Mouse (Mus musculus): ENCODE results near the gene Nfkbib. TPM values are rescaled to one million over a fixed set of nuclear protein-coding genes. Genes with fewer than 3 reads are reported as not detected.
A peak's percentile ranks its signal among the peaks of the same experiment; 100 is the strongest.

The Nfkbib gene
- polyA plus RNA-seq, 1 experiment from 2014 or later: 42.2 TPM

GRCm38 (mm10) chr7:28793834-28794233, 26.5 kb upstream of the Nfkbib start:
- Histone ChIP-seq H3K27me3 (ENCODE audit: insufficient read depth, low read length) (no peaks in the 10 kb centered on the region), H3K9me3 (replicated peaks; ENCODE audit: low read length) (no peaks in the 10 kb centered on the region), H3K4me3 (replicated peaks; ENCODE audit: low read depth, low read length) (no peak overlapping the region), H3K36me3 (ENCODE audit: insufficient read depth, low read length) (no peaks in the 10 kb centered on the region), H3K4me1 (replicated peaks; ENCODE audit: insufficient read depth, low read length) (peaks cover 12% of the 10 kb centered on the region; the same call in 1 of the 2 replicates), H3K9ac (ENCODE audit: low read depth, low read length) (no peak overlapping the region), H3K4me2 (ENCODE audit: low read length) (no peak overlapping the region), H3K27ac (no peak overlapping the region)
- DNase-seq (ENCODE audit: low spot score) (no peak), ATAC-seq (replicated peaks; ENCODE audit: low FRiP score, low read depth) (no peak)
- peak; percentile 55; the same call in 1 of the 2 replicates for TF ChIP-seq CTCF (IDR thresholded peaks at IDR 0.05; ENCODE audit: low read depth)
- WGBS: 42% methylated on average over 2 of the region's 2 CpGs

- ATAC-seq (replicated peaks; ENCODE audit: low FRiP score, low read depth) (no peak), DNase-seq (ENCODE audit: low spot score) (no peak)
- no peaks in the 10 kb centered on the region for H3K27me3 ChIP-seq (ENCODE audit: insufficient read depth, low read length)
- H3K9ac ChIP-seq (ENCODE audit: low read depth, low read length): no peak overlapping the region
- no peak overlapping the region for H3K27ac ChIP-seq
- H3K9me3 ChIP-seq (replicated peaks; ENCODE audit: low read length): no peaks in the 10 kb centered on the region
- no peak for TF ChIP-seq CTCF (IDR thresholded peaks at IDR 0.05; ENCODE audit: low read depth)
- WGBS: 74% methylated on average over 13 of the region's 14 CpGs
- no peak overlapping the region for H3K4me3 ChIP-seq (replicated peaks; ENCODE audit: low read depth, low read length)
- H3K4me2 ChIP-seq (ENCODE audit: low read length): no peak overlapping the region
- peaks cover 15% of the 10 kb centered on the region; the same call in 1 of the 2 replicates for H3K4me1 ChIP-seq (replicated peaks; ENCODE audit: insufficient read depth, low read length)
- H3K36me3 ChIP-seq (ENCODE audit: insufficient read depth, low read length): no peaks in the 10 kb centered on the region
Measured at GRCm38 (mm10) chr7:28792391-28793185, 25.3 kb upstream of the Nfkbib start.

DNA sequence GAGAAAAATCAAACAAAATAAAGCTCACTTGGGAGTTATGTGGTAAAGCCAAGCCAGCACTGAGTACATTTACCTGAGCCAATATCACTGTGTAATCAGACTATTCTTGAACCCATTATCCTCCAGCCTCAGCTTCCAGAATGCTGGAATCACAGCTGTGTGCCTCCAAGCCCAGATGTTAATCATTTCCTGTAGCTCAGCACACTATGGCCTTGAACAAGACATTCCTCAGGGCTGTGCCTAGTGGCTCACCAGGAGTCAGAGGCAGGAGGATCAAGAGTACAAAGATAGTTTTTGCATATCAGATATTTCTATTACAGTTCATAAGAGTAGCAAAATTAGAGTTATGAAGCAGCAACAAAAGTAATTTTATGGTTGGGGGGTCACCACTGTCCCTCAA, 24.4 kb upstream of the Nfkbib start:
- Histone ChIP-seq H3K9me3 (replicated peaks; ENCODE audit: low read length) (no peaks in the 10 kb centered on the region), H3K36me3 (ENCODE audit: insufficient read depth, low read length) (no peaks in the 10 kb centered on the region), H3K4me1 (replicated peaks; ENCODE audit: insufficient read depth, low read length) (peaks cover 11% of the 10 kb centered on the region; the same call in 1 of the 2 replicates), H3K27me3 (ENCODE audit: insufficient read depth, low read length) (no peaks in the 10 kb centered on the region), H3K27ac (no peak overlapping the region), H3K9ac (ENCODE audit: low read depth, low read length) (no peak overlapping the region), H3K4me3 (replicated peaks; ENCODE audit: low read depth, low read length) (no peak overlapping the region), H3K4me2 (ENCODE audit: low read length) (no peak overlapping the region)
- TF ChIP-seq CTCF (IDR thresholded peaks at IDR 0.05; ENCODE audit: low read depth): no peak
- ATAC-seq (replicated peaks; ENCODE audit: low FRiP score, low read depth): no peak
- DNase-seq (ENCODE audit: low spot score): no peak

DNA sequence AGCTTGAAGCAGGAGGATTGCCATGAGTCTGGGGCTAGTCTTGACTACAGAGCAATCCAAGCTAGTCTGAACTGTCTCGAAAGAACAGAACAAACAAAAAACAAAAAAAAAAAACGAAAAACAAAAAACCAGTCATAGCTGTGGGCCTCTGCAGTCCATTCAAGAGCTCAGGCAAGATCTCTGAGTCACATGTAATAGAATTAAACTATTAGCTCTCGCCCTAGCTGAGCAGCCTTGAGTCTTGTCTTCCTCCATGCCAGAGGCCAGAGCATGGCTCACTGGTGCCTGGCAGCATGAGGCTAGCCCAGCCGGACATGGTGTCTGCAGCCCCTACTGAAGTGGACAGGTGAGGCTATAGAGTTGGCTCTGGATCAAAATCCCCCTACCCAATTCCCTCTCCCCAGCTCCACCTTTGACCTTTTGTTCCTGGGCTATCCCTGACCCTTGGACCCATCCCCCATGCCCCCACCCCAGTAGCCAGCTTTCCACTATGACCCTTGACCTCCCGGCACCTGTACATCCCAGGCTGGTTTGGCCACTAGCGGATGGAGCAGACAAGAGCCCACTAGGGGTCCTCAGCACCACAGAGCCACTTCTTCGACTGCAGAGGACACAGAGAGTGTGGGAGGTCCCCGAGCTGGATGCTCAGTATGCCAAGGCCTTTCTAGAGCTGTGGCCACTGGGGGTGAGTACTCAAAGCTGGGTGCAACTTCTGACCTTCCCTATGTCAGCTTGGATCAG, 22.9 kb upstream of the Nfkbib start:
- Histone ChIP-seq H3K36me3 (ENCODE audit: insufficient read depth, low read length) (no peaks in the 10 kb centered on the region), H3K27ac (peak overlapping the region; percentile 19; the same call in 1 of the 2 replicates), H3K9me3 (replicated peaks; ENCODE audit: low read length) (no peaks in the 10 kb centered on the region), H3K4me3 (replicated peaks; ENCODE audit: low read depth, low read length) (no peak overlapping the region), H3K4me1 (replicated peaks; ENCODE audit: insufficient read depth, low read length) (peaks cover 6% of the 10 kb centered on the region; the same call in 1 of the 2 replicates), H3K4me2 (ENCODE audit: low read length) (no peak overlapping the region), H3K27me3 (ENCODE audit: insufficient read depth, low read length) (no peaks in the 10 kb centered on the region), H3K9ac (ENCODE audit: low read depth, low read length) (no peak overlapping the region)
- TF ChIP-seq CTCF (IDR thresholded peaks at IDR 0.05; ENCODE audit: low read depth): peak; percentile 69
- 0 out of 2 replicates have a peak, but pooled peaks have one; percentile 38 for ATAC-seq (replicated peaks; ENCODE audit: low FRiP score, low read depth)
- DNase-seq (ENCODE audit: low spot score): peak; percentile 61
- 52% methylated on average over 8 of the region's 8 CpGs for WGBS

DNA sequence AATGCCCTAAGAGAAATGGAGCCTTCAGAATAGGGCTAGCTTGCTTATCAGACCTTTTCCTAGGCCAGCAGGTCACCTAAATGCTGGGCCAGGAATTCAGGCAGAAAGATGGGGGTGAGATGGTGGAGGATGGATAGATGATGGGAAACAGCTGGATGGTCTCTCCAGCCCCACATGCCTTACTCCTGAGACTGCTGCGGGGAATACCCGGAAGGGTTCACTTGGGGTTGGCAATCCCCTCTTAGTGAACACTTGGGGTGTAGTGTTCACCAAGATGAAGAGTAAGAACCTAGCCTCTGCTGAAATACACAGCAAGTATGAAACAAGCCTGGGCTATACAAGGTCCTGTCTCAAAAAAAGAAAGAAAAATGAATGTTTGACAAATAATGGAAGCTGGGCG, 21.9 kb upstream of the Nfkbib start:
- WGBS: 46% methylated on average over 3 of the region's 3 CpGs

More for the DNA sequence above, 21.9 kb upstream of the Nfkbib start:
- H3K9me3 ChIP-seq (replicated peaks; ENCODE audit: low read length): no peaks in the 10 kb centered on the region
- no peak for DNase-seq (ENCODE audit: low spot score)
- H3K27me3 ChIP-seq (ENCODE audit: insufficient read depth, low read length): no peaks in the 10 kb centered on the region
- peak overlapping the region; percentile 31; the same call in 1 of the 2 replicates for H3K27ac ChIP-seq
- peaks cover 6% of the 10 kb centered on the region; the same call in 1 of the 2 replicates for H3K4me1 ChIP-seq (replicated peaks; ENCODE audit: insufficient read depth, low read length)
- no peak overlapping the region for H3K4me3 ChIP-seq (replicated peaks; ENCODE audit: low read depth, low read length)
- no peak for TF ChIP-seq CTCF (IDR thresholded peaks at IDR 0.05; ENCODE audit: low read depth)
- H3K4me2 ChIP-seq (ENCODE audit: low read length): no peak overlapping the region
- ATAC-seq (replicated peaks; ENCODE audit: low FRiP score, low read depth): no peak
- H3K9ac ChIP-seq (ENCODE audit: low read depth, low read length): no peak overlapping the region
- no peaks in the 10 kb centered on the region for H3K36me3 ChIP-seq (ENCODE audit: insufficient read depth, low read length)
